Mouse (Mus musculus): ENCODE data around the gene Pla2g4d.
"Not testable (repeated sequence)": the region's sequence is repeated elsewhere in the genome, so short reads cannot be mapped to it uniquely, and the experiment has no call there.

Gene Pla2g4d

GRCm38 (mm10) chr2:120261346-120261745 lies 27.7 kb downstream of the Pla2g4d start:
- no peak for DNase-seq (ENCODE audit: low read depth, low spot score)

DNA sequence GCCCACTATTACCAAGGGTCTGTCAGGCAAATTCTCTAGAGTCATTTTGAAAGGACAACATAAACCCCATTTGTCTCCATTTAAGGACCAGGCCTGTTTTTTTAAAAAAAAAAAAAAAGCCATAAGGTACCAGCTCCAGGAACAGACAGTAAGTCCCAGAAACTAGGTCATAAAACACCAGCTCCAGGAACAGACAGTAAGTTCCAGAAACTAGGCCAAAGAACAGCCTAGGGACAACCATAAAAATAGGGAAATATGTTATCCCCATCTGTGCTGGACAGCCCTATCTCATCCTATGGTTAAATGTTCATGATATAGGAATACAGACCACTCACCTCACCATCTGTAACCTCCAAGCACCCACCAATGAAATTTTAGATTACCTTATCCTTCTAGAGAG lies 32.7 kb downstream of the Pla2g4d start:
- no peak for DNase-seq (ENCODE audit: low read depth, low spot score)

DNA sequence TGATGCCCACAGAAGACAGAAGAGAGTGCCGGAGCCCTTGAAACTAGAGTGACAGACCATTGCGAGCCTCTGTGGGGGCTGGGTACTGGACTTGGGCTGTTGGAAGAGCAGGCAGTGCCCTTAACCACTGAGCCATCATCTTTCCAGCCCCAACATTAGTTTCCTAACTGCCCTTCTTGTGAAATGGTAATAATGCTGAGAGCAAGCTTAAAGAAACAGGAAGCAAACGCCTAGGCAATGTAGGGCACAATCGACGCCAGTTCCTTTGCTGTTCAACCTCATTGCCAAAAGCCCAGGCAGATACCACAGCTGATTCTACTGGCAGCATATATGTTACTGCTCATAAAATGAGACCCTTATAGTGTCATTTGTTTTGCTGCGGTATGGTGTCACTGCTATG lies 36.4 kb downstream of the Pla2g4d start:
- DNase-seq (ENCODE audit: low read depth, low spot score): no peak

- DNase-seq (ENCODE audit: low read depth, low spot score): no peak
These were observed 43.5 kb downstream of the Pla2g4d start for GRCm38 (mm10) chr2:120245421-120246016.

DNA sequence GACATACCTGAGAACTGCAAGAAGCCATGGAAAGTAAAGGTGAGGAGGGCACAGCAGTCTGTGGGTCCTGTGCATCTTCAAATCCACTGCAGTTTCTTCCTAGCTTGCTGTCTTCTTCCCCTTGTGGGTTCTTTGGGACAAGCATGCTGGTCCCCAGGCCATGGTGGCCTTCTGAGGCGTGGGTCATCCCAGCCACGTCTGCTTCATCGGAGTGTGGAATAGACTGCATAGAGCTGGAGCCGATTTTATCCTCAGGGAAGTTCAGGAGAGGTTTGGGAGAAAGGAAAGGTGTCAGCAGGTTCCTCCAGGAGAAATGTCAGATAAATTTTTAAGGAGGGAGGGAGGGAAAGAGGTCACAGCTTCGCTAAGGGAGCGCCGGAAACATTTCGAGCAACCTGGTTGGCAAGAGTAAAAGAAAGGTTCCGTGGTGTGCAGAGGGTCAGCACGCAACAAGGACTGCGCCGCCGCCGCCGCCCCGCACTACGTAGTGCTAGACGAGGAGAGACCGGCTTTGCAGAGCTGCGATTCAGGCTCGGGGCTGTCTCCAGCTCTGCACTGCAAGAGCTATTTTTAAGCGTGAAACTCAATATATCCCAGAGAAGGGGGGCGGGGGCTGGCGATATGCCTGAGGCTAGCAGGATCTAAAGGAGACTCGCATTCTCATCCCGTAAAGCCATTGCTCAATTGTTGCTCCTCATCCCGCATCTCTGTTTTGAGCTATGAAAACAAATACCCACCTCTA lies 44.1 kb downstream of the Pla2g4d start, which contains the start of gene Pla2g4e:
Gene Pla2g4e (minus strand): TSS at position 657 of the 742 bp plus-strand sequence.
- DNase-seq (ENCODE audit: low read depth, low spot score): no peak

- DNase-seq (ENCODE audit: low read depth, low spot score): no peak
These were observed 45.0 kb downstream of the Pla2g4d start for GRCm38 (mm10) chr2:120243995-120244394.

DNA sequence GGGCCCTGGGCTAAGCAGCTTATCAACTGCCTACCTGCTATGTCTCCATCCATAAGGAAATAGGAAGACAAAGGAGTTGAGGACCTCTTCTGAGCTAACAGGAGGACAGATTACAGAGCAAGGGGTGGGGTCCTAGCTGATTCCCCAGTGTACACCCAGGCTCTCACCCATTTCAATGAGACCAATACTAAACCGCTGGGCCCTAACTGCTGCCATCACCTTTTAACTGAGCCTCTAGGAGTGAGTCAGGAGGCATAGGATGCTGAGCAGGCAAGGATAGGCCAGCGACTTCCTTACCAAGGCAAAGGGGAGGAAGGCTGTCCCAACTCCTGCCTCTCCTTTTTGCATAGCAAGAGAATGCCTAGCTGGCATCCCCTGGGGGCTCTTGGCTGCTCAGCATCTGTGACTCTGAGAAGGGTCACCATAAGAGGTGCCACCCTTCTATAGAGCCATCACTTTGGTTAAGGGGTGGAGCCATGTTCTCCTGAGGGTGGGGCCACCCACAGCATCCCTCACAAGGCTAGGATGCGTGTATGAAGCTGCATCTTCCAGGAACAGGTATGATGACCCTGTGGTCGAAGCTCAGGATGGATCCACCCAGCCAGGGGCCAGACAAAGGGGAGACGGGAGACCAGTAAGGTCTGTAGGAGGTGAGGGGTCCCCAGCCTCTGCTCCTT lies 46.1 kb downstream of the Pla2g4d start:
- DNase-seq (ENCODE audit: low read depth, low spot score): no peak

- DNase-seq (ENCODE audit: low read depth, low spot score): not testable (repeated sequence)
These were observed 50.3 kb downstream of the Pla2g4d start for GRCm38 (mm10) chr2:120238733-120239132.

GRCm38 (mm10) chr2:120237784-120238183 lies 51.2 kb downstream of the Pla2g4d start:
- no peak for DNase-seq (ENCODE audit: low read depth, low spot score)

GRCm38 (mm10) chr2:120235947-120236640 lies 52.9 kb downstream of the Pla2g4d start:
- no peak for DNase-seq (ENCODE audit: low read depth, low spot score)

- no peak for DNase-seq (ENCODE audit: low read depth, low spot score)
These were observed 53.6 kb downstream of the Pla2g4d start for GRCm38 (mm10) chr2:120235381-120235780.

GRCm38 (mm10) chr2:120231642-120232041 lies 57.4 kb downstream of the Pla2g4d start:
- no peak for DNase-seq (ENCODE audit: low read depth, low spot score)

Data from c-Kit-negative CD71-positive TER-119-positive erythroid progenitor cells, embryonic 14.5 days (primary cell).